Mouse (Mus musculus) spleen, postnatal 14 days (tissue): ENCODE measurements around the gene Gm17677.

Experiments used
- DNase-seq, 2 experiments: peaks; one replicate each; pipeline ENCODE4 v3.0.0; 2021 to 2022; ENCODE audit warnings: low spot score in 2 of 2

Gene Gm17677

GRCm38 (mm10) chr9:35740749-35741148, at the start of gene Gm17677:
Gene Gm17677, plus strand, starts transcription at chr9:35741049.
- DNase-seq: no peak

GRCm38 (mm10) chr9:35691924-35692323, 48.9 kb upstream of the Gm17677 start:
- DNase-seq: no peak

GRCm38 (mm10) chr9:35707265-35707664, 33.6 kb upstream of the Gm17677 start:
- no peak for DNase-seq

GRCm38 (mm10) chr9:35756843-35757242, 16.0 kb downstream of the Gm17677 start:
- no peak for DNase-seq

GRCm38 (mm10) chr9:35778009-35778408, 37.2 kb downstream of the Gm17677 start, which contains the start of gene Gm17727:
Gene Gm17727, minus strand, starts transcription at chr9:35778109.
- no peak for DNase-seq

- DNase-seq: no peak
Observed at GRCm38 (mm10) chr9:35790001-35790400, 49.2 kb downstream of the Gm17677 start, which contains the start of the genes Gm27235 and D730048I06Rik. Gene Gm27235, minus strand, starts transcription at chr9:35790101. Gene D730048I06Rik, minus strand, starts transcription at chr9:35790112.
